Mouse (Mus musculus): ENCODE measurements around the gene Dlst. TPM values are rescaled to one million over a fixed set of nuclear protein-coding genes. Genes with fewer than 3 reads are reported as not detected.
"Not testable (repeated sequence)": the region's sequence is repeated elsewhere in the genome, so short reads cannot be mapped to it uniquely, and the experiment has no call there.

Gene Dlst
- polyA plus RNA-seq, 1 experiment: 158 TPM

DNA sequence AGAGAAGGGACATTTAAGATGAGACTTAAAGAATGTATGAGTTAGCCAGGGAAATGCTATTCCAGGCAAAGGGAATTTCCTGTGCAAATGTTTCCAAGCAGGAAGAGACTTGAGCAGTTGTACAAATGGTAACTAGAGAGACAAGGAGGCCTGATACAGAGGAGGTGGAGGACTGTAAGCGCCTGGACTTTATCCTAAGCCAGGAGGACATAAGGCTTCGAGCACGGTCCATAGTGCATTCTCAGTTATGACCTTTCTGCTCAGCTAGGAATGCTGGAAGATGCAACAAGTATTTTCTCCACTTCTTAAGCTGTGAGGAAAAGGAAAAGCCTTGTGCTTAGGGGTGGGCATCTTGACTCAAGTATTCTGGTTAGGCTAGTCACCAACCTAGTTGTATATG, 2.7 kb downstream of the Dlst start:
- DNase-seq (ENCODE audit: extremely low spot score in 1 of 2, low spot score in 1 of 2): no peak

DNA sequence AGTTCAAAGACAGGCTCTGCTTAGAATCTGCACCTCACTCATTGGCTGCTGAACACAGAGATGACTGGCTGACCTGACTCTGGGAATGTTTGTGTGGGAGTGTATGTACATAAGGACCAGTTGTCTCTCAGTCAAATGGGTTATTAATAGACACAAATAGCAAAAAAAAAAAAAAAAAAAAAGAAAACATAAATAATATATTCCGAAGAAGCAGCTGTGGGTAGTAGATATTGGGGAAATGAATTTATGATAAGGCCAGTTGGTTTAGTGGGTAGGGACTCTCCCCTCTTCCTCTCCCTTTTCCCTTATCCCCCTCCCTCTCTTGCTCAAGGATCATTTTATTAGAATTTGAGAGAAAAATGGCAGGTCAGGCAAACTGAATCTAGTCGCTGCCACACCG, 3.3 kb downstream of the Dlst start:
- DNase-seq (ENCODE audit: extremely low spot score in 1 of 2, low spot score in 1 of 2): no peak

DNA sequence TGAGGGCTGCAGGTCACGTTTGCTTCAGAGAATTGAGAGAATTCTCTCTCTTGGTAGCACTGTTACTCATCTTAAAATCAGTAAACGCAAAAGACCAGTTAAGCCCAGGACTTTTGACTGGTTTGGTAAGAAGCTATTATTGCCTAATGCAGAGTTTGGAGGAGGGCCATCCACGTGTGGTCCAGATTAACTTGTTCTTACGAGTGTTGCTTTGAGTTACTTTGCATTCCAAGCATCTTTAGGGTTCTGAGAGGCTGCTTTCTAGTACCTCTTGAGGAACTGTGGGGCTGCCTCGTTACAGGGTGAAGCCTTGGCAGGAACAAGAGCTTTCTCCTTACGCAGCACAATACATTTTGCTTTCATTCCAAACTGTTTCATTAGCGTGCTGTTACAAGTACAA, 5.0 kb downstream of the Dlst start:
- DNase-seq (ENCODE audit: extremely low spot score in 1 of 2, low spot score in 1 of 2): no peak

DNA sequence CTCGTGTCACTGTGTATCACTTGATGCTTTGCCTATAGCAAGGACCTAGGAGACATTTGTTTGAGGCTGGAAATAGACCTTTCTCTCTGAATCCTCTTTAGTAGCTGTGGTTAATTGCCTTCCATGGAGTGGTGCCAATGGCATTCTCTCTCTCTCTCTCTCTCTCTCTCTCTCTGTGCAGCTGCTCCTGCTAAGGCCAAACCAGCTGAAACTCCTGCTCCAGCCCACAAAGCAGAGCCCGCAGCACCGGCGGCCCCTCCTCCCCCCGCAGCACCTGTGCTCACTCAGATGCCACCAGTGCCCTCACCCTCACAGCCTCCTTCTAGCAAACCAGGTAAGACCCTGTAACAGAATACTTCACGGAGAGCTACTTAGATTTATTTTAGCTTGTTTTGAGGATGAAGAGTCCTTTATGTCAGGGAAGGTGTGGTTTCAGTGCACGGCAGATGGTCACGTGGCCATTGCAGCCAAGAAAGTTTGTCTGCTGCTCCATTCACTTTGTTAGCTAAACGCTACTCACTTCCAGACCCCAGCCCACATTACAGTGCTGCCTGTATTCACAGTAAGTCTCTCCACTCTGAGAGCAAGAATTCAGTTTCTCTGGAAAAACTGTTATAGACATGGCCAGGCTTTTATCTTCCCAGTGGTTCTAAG, 11.3 kb downstream of the Dlst start:
- DNase-seq (ENCODE audit: extremely low spot score in 1 of 2, low spot score in 1 of 2): no peak

DNA sequence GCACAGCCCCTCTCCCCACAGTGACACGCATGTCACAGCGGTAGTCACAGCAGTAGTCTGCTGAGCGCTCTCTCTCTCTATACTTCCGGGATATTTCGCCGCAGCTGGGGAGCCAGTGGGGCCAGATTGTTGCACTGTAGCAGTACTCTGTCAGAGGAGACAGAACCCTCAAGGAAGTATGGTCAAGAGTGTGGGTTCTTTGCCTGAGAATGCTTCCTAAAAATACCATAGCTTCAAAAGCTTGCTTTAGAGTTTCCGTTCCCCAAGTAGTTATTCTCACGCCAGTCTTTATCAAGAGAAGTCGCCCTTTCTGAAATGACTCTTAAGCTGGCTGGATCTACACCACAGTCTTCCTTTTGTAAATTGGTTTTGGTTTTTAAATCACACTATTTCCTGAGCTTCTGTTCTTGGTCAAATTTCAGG, 12.5 kb downstream of the Dlst start:
- no peak for DNase-seq (ENCODE audit: extremely low spot score in 1 of 2, low spot score in 1 of 2)

DNA sequence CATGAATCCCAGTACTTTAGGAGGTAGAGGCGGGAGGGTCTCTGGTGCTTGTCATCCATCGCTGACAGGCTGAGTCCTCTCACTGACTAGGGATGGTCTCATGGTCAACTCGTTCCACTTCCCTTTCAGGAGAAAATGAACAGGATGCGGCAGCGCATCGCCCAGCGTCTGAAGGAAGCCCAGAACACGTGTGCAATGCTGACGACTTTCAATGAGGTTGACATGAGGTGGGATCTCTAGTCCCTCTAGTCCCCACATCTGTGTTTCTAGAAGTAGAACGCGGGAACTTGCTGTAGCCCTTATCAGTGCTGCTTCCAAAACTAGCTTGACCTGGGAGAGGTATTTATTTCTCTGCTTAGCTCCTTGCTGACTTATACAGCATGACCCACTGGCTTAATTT, 13.0 kb downstream of the Dlst start:
- DNase-seq (ENCODE audit: extremely low spot score in 1 of 2, low spot score in 1 of 2): no peak

DNA sequence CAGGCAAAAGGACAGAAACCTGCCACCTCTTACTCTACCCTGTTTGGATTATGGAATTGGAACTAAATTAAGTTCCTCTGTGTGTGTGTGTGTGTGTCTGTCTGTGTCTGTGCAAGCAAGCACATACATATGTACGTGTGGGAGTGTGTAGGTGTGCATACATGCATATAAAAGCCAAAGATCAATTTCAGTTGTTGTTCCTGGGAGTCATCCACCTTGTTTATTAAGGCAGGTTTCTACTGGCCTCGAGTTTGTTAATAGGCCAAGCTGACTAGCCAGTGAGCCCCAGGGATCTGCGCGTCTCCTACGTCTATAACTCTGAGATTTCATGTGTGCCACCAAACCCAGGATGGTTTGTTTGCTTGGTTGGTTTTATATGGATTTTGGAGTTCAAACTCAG, 14.1 kb downstream of the Dlst start:
- DNase-seq (ENCODE audit: extremely low spot score in 1 of 2, low spot score in 1 of 2): no peak

DNA sequence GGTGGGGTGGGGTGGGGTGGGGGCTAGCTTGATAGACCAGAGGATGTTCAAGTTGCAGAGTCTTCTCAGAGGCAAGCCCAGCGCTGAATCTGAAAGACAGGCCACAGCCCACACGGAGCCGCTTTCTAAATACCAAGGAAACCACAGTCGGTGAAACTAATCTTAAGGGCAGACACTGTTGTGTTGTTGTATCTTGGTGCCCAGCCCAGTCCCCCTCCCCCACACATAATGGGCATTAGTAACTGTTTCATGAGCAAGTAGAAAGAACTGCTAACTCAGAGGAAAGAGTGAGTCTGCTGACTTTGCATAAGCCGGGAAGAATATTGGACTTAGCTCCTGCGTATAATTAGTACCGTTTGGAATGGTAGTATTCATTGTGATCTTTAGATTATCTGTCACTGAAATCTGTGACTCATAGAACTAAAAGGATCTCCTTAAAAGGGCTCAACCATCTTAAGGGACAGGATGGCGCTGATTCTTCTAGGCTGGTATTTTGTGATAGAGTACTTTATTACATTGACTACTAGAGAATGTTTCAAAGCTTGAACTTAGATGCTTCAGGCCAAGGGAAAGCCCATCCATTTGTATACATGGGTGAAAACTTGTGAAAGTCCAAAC, 16.5 kb downstream of the Dlst start:
- DNase-seq (ENCODE audit: extremely low spot score in 1 of 2, low spot score in 1 of 2): no peak

DNA sequence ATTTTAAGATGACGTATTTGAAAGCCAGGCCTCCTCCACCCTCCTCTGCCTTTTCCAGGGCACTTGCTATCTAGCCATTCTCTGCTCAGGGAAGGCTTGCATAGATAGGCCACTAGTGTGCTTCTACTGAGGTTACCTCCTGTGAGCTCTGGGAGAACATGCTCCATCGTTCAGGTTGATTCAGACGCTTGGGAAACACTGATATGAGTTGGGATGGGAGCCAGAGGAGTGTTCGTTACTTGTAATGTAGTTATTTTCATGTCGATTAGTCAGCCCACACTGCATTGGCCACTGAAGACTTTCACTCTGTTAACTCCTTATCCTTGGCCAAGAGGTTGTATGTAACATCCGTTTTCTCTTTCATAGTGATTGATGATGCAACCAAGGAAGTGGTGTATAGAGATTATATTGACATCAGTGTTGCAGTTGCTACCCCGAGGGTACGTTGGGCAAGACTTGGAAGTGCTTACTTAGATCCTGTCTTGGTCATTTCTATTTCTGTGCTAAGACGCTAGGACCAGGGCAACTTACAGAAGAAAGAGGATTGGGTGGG, 18.9 kb downstream of the Dlst start:
- no peak for DNase-seq (ENCODE audit: extremely low spot score in 1 of 2, low spot score in 1 of 2)

DNA sequence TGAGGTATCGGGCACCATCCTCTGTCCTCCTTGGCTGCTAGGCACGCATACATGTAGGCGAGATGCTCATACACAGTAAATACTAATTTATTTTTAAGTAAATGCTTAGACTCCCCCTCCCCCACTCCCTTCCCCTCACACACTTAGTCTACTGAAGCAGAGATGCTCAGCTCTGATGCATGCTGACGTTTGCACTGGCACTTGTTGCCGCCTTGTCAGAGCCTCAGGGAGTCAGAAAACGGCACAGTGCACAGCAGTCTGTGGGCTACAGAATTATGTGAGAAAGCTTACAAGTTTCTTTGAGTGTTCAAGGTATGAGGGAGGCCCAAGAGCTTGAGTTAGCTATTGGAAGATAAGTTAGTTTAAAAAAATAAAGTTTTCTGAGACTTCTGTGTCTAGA, 20.7 kb downstream of the Dlst start:
- no peak for DNase-seq (ENCODE audit: extremely low spot score in 1 of 2, low spot score in 1 of 2)

DNA sequence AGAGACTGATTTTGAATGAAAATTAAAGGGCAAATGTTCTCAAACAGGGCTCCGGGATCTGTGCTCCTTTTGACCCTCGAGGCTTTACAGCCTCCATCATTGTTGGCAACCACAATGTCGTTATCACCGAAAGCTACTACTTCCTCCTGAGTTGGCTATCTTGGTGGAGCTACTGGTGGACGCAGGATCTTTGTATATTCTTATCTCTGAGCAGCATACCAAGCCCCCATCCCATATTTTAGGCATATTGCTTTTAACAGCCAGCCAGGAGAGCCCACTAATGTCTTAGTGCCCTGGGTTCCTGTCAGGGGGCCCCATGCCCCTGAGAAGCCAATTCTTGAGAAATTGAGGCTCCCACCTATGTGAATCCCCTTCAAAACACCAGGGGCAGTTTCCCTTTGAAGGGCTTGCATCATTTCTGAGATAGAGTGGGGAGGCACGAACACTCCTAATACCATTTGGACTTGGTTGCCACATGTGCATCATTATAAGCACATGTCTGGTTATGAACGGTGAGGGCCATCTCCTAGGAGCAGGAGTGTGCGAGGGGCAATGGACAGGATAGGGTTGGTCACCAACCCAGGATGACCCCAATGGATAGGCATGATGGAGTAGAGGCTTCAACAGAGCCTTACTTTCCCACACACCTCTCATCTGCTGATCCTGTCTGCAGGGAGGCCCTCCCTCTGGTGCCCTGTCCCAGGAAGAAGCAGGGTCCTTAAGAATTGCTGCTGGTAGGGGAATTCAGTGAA, 23.6 kb downstream of the Dlst start:
- DNase-seq (ENCODE audit: extremely low spot score in 1 of 2, low spot score in 1 of 2): no peak

DNA sequence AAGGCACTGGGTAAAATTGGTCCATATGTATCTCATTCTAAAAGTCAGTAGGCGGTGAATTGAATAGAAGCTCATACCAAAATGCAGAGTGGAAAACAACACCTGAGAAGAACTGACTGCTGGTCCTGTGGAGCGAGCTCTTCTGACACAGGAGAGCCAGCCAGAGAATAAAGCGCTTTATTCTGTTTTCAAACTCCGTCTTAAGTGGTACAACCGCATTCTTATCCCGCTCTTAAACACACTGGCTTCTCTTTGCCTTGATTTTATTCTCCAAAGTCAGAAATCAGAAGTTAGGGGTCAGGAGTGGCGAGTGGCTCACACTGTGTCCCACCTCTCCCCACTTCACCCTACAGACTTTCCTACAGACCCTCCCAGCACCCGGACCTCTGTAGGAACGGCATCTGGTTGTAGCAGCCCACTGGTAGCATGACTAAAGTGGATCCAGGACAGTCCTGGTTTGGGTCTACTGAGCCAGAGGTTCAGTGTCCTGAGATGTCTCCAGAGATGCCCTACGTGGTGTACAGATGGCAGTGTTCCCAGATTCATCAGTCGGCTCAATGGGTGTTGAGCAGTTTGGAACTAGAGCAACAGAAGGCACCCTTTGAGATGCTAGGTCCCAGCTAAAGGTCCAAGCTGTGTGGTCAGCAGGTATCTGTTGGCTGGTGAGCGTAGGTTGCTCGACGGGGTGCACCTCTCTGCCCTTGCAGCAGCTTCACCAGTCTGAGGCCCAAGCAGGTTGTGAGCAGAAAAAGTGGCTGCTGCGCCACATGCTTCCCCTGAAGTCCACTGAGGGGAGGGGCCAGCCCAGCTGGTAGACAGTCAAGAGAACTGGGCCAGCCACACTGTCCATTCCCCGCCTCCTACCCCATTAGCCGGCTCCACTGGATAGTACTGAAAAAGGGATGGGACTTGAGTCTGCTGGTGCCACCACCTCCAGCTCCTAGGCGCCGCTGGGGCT, 25.2 kb downstream of the Dlst start:
- no peak for DNase-seq (ENCODE audit: extremely low spot score in 1 of 2, low spot score in 1 of 2)

DNA sequence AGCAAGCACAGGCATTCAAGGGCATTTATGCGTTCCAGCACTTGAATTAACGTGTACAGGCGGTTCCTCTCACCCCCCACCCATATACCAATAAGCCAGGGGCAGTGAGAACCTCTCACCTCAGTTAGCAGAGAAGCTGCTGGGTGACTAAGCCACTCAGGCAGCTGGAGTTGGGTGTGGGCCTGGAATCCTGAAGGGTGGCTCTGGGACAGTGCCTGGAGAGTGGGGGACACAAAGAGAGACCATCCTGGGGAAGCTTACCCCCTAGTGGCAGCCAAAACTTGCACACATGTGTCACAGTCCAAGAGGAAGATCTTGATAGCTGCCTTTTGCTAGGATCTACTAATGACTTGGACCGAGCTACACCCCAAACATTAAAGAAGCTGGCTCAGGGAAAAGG, 26.0 kb downstream of the Dlst start:
- no peak for DNase-seq (ENCODE audit: extremely low spot score in 1 of 2, low spot score in 1 of 2)

DNA sequence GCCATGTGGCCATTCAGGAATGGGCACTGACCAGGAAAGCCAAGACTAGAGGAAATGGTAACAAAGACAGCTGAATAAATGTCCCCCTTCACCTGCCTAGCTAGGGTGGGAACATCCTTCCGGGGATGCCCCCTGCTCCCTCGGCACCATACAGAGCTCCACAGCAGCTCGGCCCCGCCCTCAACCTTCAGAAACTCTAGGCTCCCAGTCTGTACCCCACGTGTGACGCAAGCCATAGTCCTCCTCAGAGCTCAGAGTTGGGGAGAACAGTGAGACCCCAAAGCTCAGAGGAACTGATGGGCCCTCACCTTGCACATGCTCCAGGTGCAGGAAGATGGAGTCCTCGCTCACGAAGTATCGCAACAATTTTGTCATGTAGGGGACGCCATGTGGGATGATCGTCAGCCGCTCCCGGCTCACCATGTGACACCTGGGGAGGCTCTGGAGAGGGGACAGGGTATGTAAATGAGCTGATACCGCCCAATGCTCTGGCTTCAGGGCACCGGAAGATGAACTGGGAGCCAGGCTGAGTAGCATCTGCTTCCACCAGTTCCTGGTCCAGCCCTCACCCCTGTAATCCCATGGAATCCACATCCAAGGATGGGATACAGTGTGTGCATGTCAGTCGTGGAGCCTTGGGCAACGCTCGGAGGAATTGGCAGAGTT, 29.5 kb downstream of the Dlst start:
- no peak for DNase-seq (ENCODE audit: extremely low spot score in 1 of 2, low spot score in 1 of 2)

DNA sequence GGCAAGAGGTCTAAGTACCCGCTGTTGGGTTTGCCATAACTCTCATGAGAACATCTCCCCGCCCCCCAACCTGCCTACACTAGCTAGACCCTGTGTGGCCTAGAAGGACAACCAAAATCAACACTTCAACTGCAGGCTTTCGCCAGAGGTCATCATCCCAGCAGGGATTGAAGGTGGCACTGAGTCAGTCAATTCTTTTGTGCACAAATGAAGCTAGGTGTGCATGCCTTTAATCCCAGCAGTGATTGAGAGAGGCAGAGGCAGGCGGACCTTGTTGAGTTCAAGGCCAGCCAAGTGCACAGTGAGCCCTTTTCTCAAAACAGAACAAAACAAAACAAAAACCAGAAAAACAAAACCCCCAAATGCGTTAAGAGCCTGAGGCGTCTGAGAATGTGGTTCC, 30.5 kb downstream of the Dlst start:
- DNase-seq (ENCODE audit: extremely low spot score in 1 of 2, low spot score in 1 of 2): no peak

DNA sequence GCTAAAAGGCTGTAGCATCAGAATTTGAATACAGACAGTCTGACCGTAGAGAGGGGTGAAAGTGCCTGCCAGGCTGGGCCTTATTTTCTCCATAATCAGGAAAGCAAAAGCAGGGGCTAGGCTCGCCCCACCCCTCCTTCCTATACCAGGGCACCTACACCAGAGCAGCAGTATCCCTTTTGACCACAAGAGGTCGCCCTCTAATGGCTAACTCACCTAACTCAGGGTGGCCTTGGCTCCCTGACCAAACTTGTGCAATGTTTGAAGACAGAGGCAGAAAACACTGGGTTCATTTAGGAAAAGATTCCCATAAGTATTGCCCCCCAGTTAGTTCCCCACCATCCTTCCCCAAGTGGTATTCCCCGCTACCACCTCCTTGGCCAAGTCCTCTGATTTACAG, 32.2 kb downstream of the Dlst start:
- DNase-seq (ENCODE audit: extremely low spot score in 1 of 2, low spot score in 1 of 2): peak; percentile 66 to 91

DNA sequence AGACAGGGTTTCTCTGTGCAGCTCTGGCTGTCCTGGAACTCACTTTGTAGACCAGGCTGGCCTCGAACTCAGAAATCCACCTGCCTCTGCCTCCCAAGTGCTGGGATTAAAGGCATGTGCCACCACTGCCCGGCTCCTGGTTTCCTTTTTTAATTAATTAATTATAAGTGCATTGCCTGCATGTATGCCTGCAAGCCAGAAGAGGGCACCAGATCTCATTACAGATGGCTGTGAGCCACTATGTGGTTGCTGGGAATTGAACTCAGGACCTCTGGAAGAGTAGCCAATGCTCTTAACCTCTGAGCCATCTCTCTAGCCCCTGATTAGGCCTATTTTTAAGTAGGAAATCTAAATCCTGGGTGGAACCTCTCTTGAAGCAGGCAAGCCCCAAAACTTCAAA, 33.6 kb downstream of the Dlst start:
- DNase-seq (ENCODE audit: extremely low spot score in 1 of 2, low spot score in 1 of 2): not testable (repeated sequence)

DNA sequence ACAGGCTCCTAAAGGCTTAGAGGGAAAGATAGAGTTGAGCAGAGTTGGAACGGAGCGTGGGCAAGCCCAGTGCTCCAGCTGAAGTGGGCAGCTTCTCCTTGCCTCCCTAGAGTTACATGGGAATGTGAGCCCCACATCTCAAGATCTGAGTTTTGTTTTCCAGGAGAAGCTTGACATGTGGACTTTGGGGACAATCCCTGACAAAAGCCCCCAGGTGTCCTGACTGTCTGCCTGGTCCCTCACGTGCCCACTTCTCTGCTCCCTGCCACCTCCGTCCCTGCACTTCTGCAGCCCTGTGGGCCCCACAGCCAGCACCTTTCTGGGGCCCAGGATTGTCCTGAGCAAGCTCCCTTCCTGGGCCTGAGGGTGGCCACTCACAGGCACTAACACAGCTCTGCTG, 34.2 kb downstream of the Dlst start:
- DNase-seq (ENCODE audit: extremely low spot score in 1 of 2, low spot score in 1 of 2): no peak

DNA sequence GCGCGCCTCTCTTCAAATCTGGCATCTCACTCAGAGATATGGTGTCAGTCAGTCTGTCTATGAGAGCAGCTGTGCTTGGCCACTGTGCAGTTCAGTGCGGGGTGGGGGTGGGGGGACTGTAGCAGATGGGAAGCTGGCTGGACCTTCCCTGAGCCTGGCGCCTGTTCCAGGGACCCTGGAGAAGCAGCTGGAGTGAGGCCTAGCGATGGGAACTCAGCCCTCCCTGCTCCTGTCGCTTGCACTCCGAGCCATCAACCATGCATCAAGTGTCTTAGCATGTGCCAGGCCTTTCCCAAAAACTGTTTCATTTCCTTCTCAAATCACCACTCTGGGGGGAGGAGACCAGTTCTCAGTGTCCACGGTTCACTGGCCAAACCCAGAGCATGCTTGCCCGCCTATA, 35.0 kb downstream of the Dlst start:
- DNase-seq (ENCODE audit: extremely low spot score in 1 of 2, low spot score in 1 of 2): no peak

DNA sequence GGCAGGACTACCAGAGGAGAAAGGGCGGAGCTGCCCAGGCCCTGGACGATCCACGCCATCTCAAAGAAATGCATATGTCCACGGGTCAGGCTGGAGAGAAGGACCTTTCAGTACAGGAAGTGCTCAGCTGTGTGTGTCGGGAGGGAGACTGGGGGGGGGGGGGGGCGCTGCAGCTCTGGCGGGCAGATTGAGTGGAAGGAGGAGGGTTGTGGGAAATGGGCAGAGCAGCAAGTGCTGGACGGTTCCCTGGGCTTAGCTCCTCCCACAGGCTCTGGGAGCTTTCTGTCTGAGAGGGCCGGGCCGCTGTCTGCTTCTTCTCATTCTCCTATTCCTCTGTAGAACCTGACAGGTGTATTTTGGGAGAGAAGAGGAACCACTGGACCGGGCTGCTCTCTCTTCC, 35.7 kb downstream of the Dlst start:
- no peak for DNase-seq (ENCODE audit: extremely low spot score in 1 of 2, low spot score in 1 of 2)

Data from frontal cortex, adult 2 months (tissue).